27 mouse cellular contexts compared by ENCODE assay signal in genomic region chr13:21312854-21313253, GRCm38 (mm10). TPM values are rescaled to one million over a fixed set of nuclear protein-coding genes. Genes with fewer than 3 reads are reported as not detected.
"Had no signal": no experiment of that assay in that cellular context is flagged by ENCODE, and none has a peak within 500 bp of the region (broad histone marks: within the 10 kb centered on the region; RNA-seq: fewer than 3 reads in every experiment).

No protein-coding gene starts in this region.

- H3K4me1 ChIP-seq: midbrain, embryonic 12.5 days; neural tube, embryonic 13.5 days; neural tube, embryonic 15.5 days had no signal

- H3K27me3 ChIP-seq: midbrain, embryonic 12.5 days; neural tube, embryonic 13.5 days; neural tube, embryonic 15.5 days had no signal

- H3K4me3 ChIP-seq: midbrain, embryonic 10.5 days; midbrain, embryonic 12.5 days; myocyte; neural tube, embryonic 13.5 days; neural tube, embryonic 15.5 days had no signal

- H3K4me2 ChIP-seq: lung, embryonic 14.5 days; midbrain, embryonic 12.5 days; neural tube, embryonic 13.5 days; neural tube, embryonic 15.5 days had no signal

- ATAC-seq: midbrain, embryonic 16.5 days had no signal

- H3K27ac ChIP-seq: midbrain, embryonic 10.5 days; midbrain, embryonic 12.5 days; neural tube, embryonic 13.5 days; neural tube, embryonic 15.5 days had no signal

- DNase-seq: lung, adult 18-20 months; lung, embryonic 14.5 days; lung, postnatal 10 days; lung, postnatal 4 days; midbrain, embryonic 14.5 days; retina, postnatal 1 day; right cerebral cortex, adult 18-20 months; right cerebral cortex, postnatal 25 days; right cerebral cortex, postnatal 4 days; spleen, adult 18-20 months; thymus, adult 18-20 months; thymus, postnatal 14 days; thymus, postnatal 36 days had no signal

- H3K36me3 ChIP-seq: midbrain, embryonic 10.5 days; midbrain, embryonic 12.5 days; neural tube, embryonic 13.5 days; neural tube, embryonic 15.5 days had no signal

- H3K9me3 ChIP-seq: midbrain, embryonic 10.5 days; midbrain, embryonic 12.5 days; neural tube, embryonic 13.5 days; neural tube, embryonic 15.5 days had no signal

- H3K9ac ChIP-seq: lung, embryonic 14.5 days; midbrain, embryonic 12.5 days; neural tube, embryonic 13.5 days; neural tube, embryonic 15.5 days had no signal

RNA-seq across cellular contexts. Expression of gene Gpx6, which starts 0.9 kb away (rescaled TPM):
- total RNA-seq: megakaryocyte, adult 5-6 weeks; megakaryocyte-erythroid progenitor cell, adult 5-6 weeks had no signal
- polyA plus RNA-seq: lung, embryonic 14.5 days; lung, embryonic 16.5 days; midbrain, embryonic 12.5 days; midbrain, embryonic 14.5 days; myocyte; neural tube, embryonic 11.5 days; neural tube, embryonic 13.5 days; small intestine, adult 2 months; stomach, embryonic 14.5 days; stomach, embryonic 16.5 days had no signal

RNA-seq across cellular contexts. Expression of gene Gpx5, which starts 20.3 kb away (rescaled TPM):
- total RNA-seq: megakaryocyte, adult 5-6 weeks; megakaryocyte-erythroid progenitor cell, adult 5-6 weeks had no signal
- polyA plus RNA-seq: lung, embryonic 14.5 days; lung, embryonic 16.5 days; midbrain, embryonic 10.5 days; midbrain, embryonic 12.5 days; midbrain, embryonic 14.5 days; midbrain, embryonic 16.5 days; myocyte; neural tube, embryonic 11.5 days; neural tube, embryonic 13.5 days; neural tube, embryonic 15.5 days; small intestine, adult 2 months; stomach, embryonic 14.5 days; stomach, embryonic 16.5 days; thymus, postnatal 0 days had no signal

RNA-seq across cellular contexts. Expression of gene Olfr1367, which starts 33.9 kb away (rescaled TPM):
- total RNA-seq: megakaryocyte, adult 5-6 weeks; megakaryocyte-erythroid progenitor cell, adult 5-6 weeks had no signal
- polyA plus RNA-seq: lung, embryonic 14.5 days; lung, embryonic 16.5 days; midbrain, embryonic 10.5 days; midbrain, embryonic 12.5 days; midbrain, embryonic 14.5 days; midbrain, embryonic 16.5 days; myocyte; neural tube, embryonic 11.5 days; neural tube, embryonic 13.5 days; neural tube, embryonic 15.5 days; small intestine, adult 2 months; stomach, embryonic 14.5 days; stomach, embryonic 16.5 days; thymus, postnatal 0 days had no signal
